Mouse (Mus musculus) midbrain, postnatal 0 days (tissue): Measurements from ENCODE around the gene Tspoap1. TPM values are rescaled to one million over a fixed set of nuclear protein-coding genes. Genes with fewer than 3 reads are reported as not detected.

Experiments used
- ATAC-seq: fragments of 200-750 bp; cut with Nextera tagmentation; 2 replicates; pipeline ENCODE4 v1.8.0; 2017; ENCODE audit warnings: moderate number of reproducible peaks, mild to moderate bottlenecking, moderate TSS enrichment, moderate library complexity; ENCODE audit not compliant: low FRiP score
- DNase-seq: peaks from one replicate; pipeline ENCODE4 v3.0.0-alpha.2; 2015; ENCODE audit warnings: low spot score
- H3K27ac ChIP-seq: fragments of 300-500 bp; sonication (generic); 2 replicates; pipeline ENCODE4 v1.5.1; 2014; ENCODE audit warnings: low read depth, mild to moderate bottlenecking, low read length, mixed read lengths
- H3K27me3 ChIP-seq: fragments of 300-500 bp; sonication (generic); 2 replicates; pipeline ENCODE4 v1.6.1; 2014; ENCODE audit warnings: low read length, control low read depth, mixed read lengths; ENCODE audit not compliant: insufficient read depth
- H3K36me3 ChIP-seq: fragments of 300-500 bp; sonication (generic); 2 replicates; pipeline ENCODE4 v1.6.1; 2014; ENCODE audit warnings: low read length, control low read depth, mixed read lengths; ENCODE audit not compliant: insufficient read depth
- H3K4me1 ChIP-seq: fragments of 300-500 bp; sonication (generic); 2 replicates; pipeline ENCODE4 v1.6.1; 2014; ENCODE audit warnings: mild to moderate bottlenecking, control low read depth, antibody characterized with exemption, low read length, mixed read lengths; ENCODE audit not compliant: insufficient read depth
- H3K4me2 ChIP-seq: fragments of 300-500 bp; sonication (generic); 2 replicates; pipeline ENCODE4 v1.6.1; 2014; ENCODE audit warnings: low read depth, mild to moderate bottlenecking, low read length, mixed read lengths; ENCODE audit not compliant: poor library complexity, severe bottlenecking
- H3K4me3 ChIP-seq: fragments of 300-500 bp; sonication (generic); 2 replicates; pipeline ENCODE4 v1.5.1; 2014; ENCODE audit warnings: low read depth, mild to moderate bottlenecking, low read length, moderate library complexity
- H3K9ac ChIP-seq: fragments of 300-500 bp; sonication (generic); replicated peaks from 2 replicates; pipeline ENCODE4 v1.6.1; 2014; ENCODE audit warnings: mild to moderate bottlenecking, low read length, moderate library complexity, mixed read lengths; ENCODE audit not compliant: poor library complexity, severe bottlenecking
- H3K9me3 ChIP-seq: fragments of 300-500 bp; sonication (generic); 2 replicates; pipeline ENCODE4 v1.6.1; 2016; ENCODE audit warnings: low read length, control low read depth
- CTCF ChIP-seq: IDR thresholded peaks from 2 replicates; pipeline ENCODE4 v1.5.1; 2016; ENCODE audit warnings: antibody characterized with exemption, mild to moderate bottlenecking
- WGBS: fragments of 180-500 bp; shearing (Covaris S2); extraction: QIAGEN DNeasy Blood & Tissue Kit; methylation state at CpG from one replicate; pipeline ENCODE4 v1.1.7; 2014; 5-methylcytosine and 5-hydroxymethylcytosine counted together
- polyA plus RNA-seq: library from polyadenylated mRNA; unstranded; fragments of >200 nt; fragmentation: Nextera tagmentation; extraction: Ambion mirVana; gene quantifications from 2 replicates; pipeline ENCODE4 v1.2.1, GENCODE M21; 2015
- total RNA-seq: library from RNA; depleted of rRNA; stranded (reverse); fragments of >200 nt; gene quantifications from 2 replicates; pipeline ENCODE4 v1.2.3, GENCODE M21; 2014

Gene Tspoap1
- total and polyA plus RNA-seq, 2 experiments from 2014 or later: 57.8 to 206 TPM

DNA sequence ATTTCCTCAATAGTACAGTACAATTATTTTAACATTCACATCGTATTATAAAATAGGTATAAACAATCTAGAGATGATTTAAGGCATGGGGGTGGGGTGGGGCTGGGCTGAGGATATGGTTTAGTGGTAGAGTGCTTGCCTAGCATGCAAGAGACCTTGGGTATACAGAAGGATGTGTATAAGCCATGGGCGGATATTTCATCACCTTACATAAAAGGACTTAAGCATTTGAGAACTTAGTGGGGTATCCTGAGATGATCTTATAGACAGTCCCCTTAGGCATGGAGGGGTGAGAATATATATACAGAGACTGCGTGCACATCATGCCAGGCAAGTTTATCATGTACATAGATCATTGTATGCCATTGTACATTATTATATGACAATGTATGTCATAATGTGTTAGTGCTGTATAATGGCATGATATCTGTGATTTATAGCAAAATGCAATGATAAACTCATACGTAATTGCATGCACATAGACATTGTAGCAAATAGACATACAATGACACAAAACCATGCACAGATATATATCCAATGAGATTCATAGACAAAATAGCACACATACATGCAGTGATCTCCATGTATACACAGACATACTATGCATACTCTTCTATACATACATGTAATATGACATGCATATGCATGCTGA is 1.3 kb upstream of the Tspoap1 start:
- DNase-seq (no peak), ATAC-seq (no peak)
- Histone ChIP-seq H3K27ac (peak overlapping the region; percentile 90; the same call in 1 of the 2 replicates), H3K36me3 (no peaks in the 10 kb centered on the region), H3K9ac (no peak overlapping the region), H3K4me3 (no peak overlapping the region), H3K4me1 (no peaks in the 10 kb centered on the region; the same call in 1 of the 2 replicates), H3K27me3 (no peaks in the 10 kb centered on the region), H3K4me2 (peak overlapping the region; percentile 95; the same call in 1 of the 2 replicates), H3K9me3 (no peaks in the 10 kb centered on the region)
- WGBS: 79% methylated on average over 4 of the region's 4 CpGs
- no peak for TF ChIP-seq CTCF

GRCm38 (mm10) chr11:87759609-87760005 is 734 bp upstream of the Tspoap1 start:
- 4% methylated on average over 3 of the region's 3 CpGs for WGBS
- Histone ChIP-seq H3K4me3 (peak overlapping the region; percentile 79; the same call in 1 of the 2 replicates), H3K9me3 (no peaks in the 10 kb centered on the region), H3K36me3 (no peaks in the 10 kb centered on the region), H3K9ac (peak overlapping the region; percentile 78), H3K4me2 (peak overlapping the region; percentile 95), H3K4me1 (no peaks in the 10 kb centered on the region; the same call in 1 of the 2 replicates), H3K27ac (peak overlapping the region; percentile 90), H3K27me3 (no peaks in the 10 kb centered on the region)
- ATAC-seq (no peak), DNase-seq (peak; percentile 75)
- TF ChIP-seq CTCF: peak; percentile 69

GRCm38 (mm10) chr11:87761181-87761721 is 910 bp downstream of the Tspoap1 start:
- 46% methylated on average over 11 of the region's 11 CpGs for WGBS

GRCm38 (mm10) chr11:87761806-87762701 is 1.7 kb downstream of the Tspoap1 start:
- DNase-seq (no peak), ATAC-seq (no peak)
- H3K9ac ChIP-seq: peak overlapping the region; percentile 78
- peaks cover 6% of the 10 kb centered on the region; the same call in 1 of the 2 replicates for H3K36me3 ChIP-seq
- peak overlapping the region; percentile 79 for H3K4me3 ChIP-seq
- 65% methylated on average over 14 of the region's 14 CpGs for WGBS
- H3K4me2 ChIP-seq: peak overlapping the region; percentile 95
- no peaks in the 10 kb centered on the region; the same call in 1 of the 2 replicates for H3K4me1 ChIP-seq
- H3K27me3 ChIP-seq: no peaks in the 10 kb centered on the region
- H3K27ac ChIP-seq: peak overlapping the region; percentile 67; the same call in 1 of the 2 replicates
- TF ChIP-seq CTCF: no peak
- H3K9me3 ChIP-seq: no peaks in the 10 kb centered on the region

More at GRCm38 (mm10) chr11:87761181-87761721, 910 bp downstream of the Tspoap1 start:
- Histone ChIP-seq H3K4me3 (peak overlapping the region; percentile 79), H3K9me3 (no peaks in the 10 kb centered on the region), H3K36me3 (no peaks in the 10 kb centered on the region), H3K27me3 (no peaks in the 10 kb centered on the region), H3K4me1 (no peaks in the 10 kb centered on the region; the same call in 1 of the 2 replicates), H3K4me2 (peak overlapping the region; percentile 95), H3K27ac (peak overlapping the region; percentile 90; the same call in 1 of the 2 replicates), H3K9ac (peak overlapping the region; percentile 78)
- no peak for ATAC-seq
- TF ChIP-seq CTCF: no peak
- DNase-seq: no peak

DNA sequence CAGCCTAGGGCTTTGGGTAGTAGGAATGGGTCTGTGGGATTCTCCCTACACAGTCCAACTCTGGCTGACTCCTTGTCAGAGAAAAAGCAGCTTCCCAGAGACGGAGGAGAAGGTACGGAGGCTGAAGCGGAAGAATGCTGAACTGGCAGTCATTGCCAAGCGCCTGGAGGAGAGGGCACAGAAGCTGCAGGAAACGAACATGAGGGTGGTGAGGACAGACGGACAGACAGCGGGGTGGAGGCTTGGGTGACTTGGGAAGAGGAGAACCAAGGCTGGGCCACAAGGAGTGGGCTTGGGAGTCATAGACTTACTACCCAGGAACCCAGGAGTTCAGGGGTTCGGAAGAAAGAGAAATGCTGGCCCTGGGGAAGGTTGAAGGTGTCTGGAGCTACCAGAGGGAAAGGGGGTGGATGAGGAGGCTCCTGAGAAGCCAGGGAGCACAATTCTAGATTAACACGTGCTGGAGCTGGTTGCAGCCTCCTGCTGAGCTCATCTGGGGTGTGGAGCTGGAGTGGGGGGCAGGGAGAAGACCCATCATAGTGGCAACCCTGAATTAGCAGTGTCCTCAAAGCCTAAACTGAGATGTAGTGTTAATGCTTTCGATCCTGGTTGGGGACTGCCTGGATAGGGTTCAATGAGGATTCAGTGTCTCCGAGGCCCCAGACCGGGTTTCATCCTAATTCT is 2.5 kb downstream of the Tspoap1 start:
- Histone ChIP-seq H3K9ac (peak overlapping the region; percentile 78), H3K27ac (peak overlapping the region; percentile 67), H3K4me3 (peak overlapping the region; percentile 79), H3K9me3 (no peaks in the 10 kb centered on the region), H3K36me3 (peaks cover 12% of the 10 kb centered on the region; the same call in 1 of the 2 replicates), H3K4me2 (peak overlapping the region; percentile 95), H3K27me3 (no peaks in the 10 kb centered on the region), H3K4me1 (no peaks in the 10 kb centered on the region; the same call in 1 of the 2 replicates)
- WGBS: 32% methylated on average over 12 of the region's 12 CpGs
- DNase-seq (no peak), ATAC-seq (no peak)
- TF ChIP-seq CTCF: no peak
